Mouse (Mus musculus): ENCODE results near the gene Nsun3.

DNA sequence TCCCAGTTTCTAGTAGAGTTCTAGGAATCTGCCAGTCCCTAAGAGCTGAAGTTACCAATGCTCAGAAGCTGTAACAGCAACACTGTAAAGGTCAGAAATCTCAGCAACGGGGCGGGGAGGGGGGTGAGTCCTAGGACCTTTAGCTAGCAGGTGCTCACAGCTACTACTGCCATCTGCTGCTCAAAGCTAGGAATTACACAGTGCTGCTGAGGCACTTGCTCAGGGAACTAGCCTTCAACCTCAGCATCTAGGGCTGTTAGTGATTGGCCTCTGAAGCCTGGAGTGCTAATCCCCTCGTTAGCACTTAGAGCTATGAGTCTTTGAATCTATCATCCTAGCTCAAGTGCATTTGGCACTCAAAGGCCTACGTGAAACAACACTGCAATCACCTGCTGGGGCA lies 45.9 kb upstream of the Nsun3 start:
- TF ChIP-seq CTCF (IDR thresholded peaks at IDR 0.05; ENCODE audit: extremely low read depth, insufficient read length, insufficient replicate concordance, low read depth, low read length) (peak; percentile 77; the same call in 1 of the 2 replicates), POLR2A (IDR thresholded peaks at IDR 0.05; ENCODE audit: low read depth, low read length) (no peak)
